In genomic region chr5:113170064-113170754, GRCm38 (mm10) we compare ENCODE assay signal across 14 mouse cellular contexts. TPM values are rescaled to one million over a fixed set of nuclear protein-coding genes. Genes with fewer than 3 reads are reported as not detected.
DNase-seq lines count a peak whose midpoint lies in the region; ATAC-seq and TF ChIP-seq lines count a peak whose summit lies in the region.
"Had no signal": no experiment of that assay in that cellular context is flagged by ENCODE, and none has a peak within 500 bp of the region (broad histone marks: within the 10 kb centered on the region; RNA-seq: fewer than 3 reads in every experiment).

No protein-coding gene starts in this region.

- H3K9ac ChIP-seq in heart, adult 2 months (ENCODE audit: low read depth, low read length) = no peak overlapping the region
- H3K9ac ChIP-seq in midbrain, postnatal 0 days (replicated peaks; ENCODE audit: low read length, poor library complexity, severe bottlenecking) = no peak overlapping the region
- H3K9ac ChIP-seq: neural tube, embryonic 15.5 days had no signal

- no peak for TF ChIP-seq EP300 in heart, adult 2 months (IDR thresholded peaks at IDR 0.05; ENCODE audit: insufficient read depth, low read depth, low read length)

- no peak for TF ChIP-seq POLR2A in heart, adult 2 months (IDR thresholded peaks at IDR 0.05; ENCODE audit: insufficient read depth, low read depth, low read length)

- peaks cover 1% of the 10 kb centered on the region; the same call in 1 of the 2 replicates for H3K4me1 ChIP-seq in heart, adult 2 months (ENCODE audit: control insufficient read depth, insufficient read depth, low read length)
- no peaks in the 10 kb centered on the region for H3K4me1 ChIP-seq in midbrain, postnatal 0 days (ENCODE audit: insufficient read depth, low read length)
- H3K4me1 ChIP-seq in midbrain, embryonic 10.5 days = peaks cover 16% of the 10 kb centered on the region

- no peaks in the 10 kb centered on the region for H3K9me3 ChIP-seq in midbrain, postnatal 0 days (ENCODE audit: low read length)
- H3K9me3 ChIP-seq in midbrain, embryonic 10.5 days (replicated peaks) = no peaks in the 10 kb centered on the region
- H3K9me3 ChIP-seq: limb, embryonic 10.5 days; neural tube, embryonic 15.5 days had no signal

- no peaks in the 10 kb centered on the region for H3K79me2 ChIP-seq in heart, adult 2 months (replicated peaks; ENCODE audit: control insufficient read depth, insufficient read depth, low read length)

- no peak overlapping the region for H3K4me3 ChIP-seq in heart, adult 2 months
- H3K4me3 ChIP-seq in midbrain, postnatal 0 days (ENCODE audit: low read depth, low read length) = no peak overlapping the region
- H3K4me3 ChIP-seq in midbrain, embryonic 10.5 days = no peak overlapping the region
- H3K4me3 ChIP-seq: limb, embryonic 10.5 days; neural tube, embryonic 15.5 days had no signal

- intact Hi-C loops in heart, adult 2 months (cut with DNase I) = no loop called here

- H3K27me3 ChIP-seq in heart, adult 2 months (ENCODE audit: control insufficient read depth, insufficient read depth, low read length) = no peaks in the 10 kb centered on the region
- no peaks in the 10 kb centered on the region for H3K27me3 ChIP-seq in midbrain, postnatal 0 days (ENCODE audit: insufficient read depth, low read length)
- no peaks in the 10 kb centered on the region for H3K27me3 ChIP-seq in midbrain, embryonic 10.5 days (ENCODE audit: low read depth, poor library complexity, severe bottlenecking)
- H3K27me3 ChIP-seq: neural tube, embryonic 15.5 days had no signal

- H3K27ac ChIP-seq in heart, adult 2 months = no peak overlapping the region
- no peak overlapping the region for H3K27ac ChIP-seq in midbrain, postnatal 0 days (ENCODE audit: low read depth, low read length)
- no peak overlapping the region for H3K27ac ChIP-seq in midbrain, embryonic 10.5 days (replicated peaks)
- H3K27ac ChIP-seq: limb, embryonic 10.5 days; neural tube, embryonic 15.5 days had no signal

- H3K36me3 ChIP-seq in heart, adult 2 months (ENCODE audit: control insufficient read depth, insufficient read depth, low read length) = no peaks in the 10 kb centered on the region
- H3K36me3 ChIP-seq in midbrain, postnatal 0 days (ENCODE audit: insufficient read depth, low read length) = no peaks in the 10 kb centered on the region
- peaks cover 4% of the 10 kb centered on the region; the same call in 1 of the 2 replicates for H3K36me3 ChIP-seq in midbrain, embryonic 10.5 days
- H3K36me3 ChIP-seq: limb, embryonic 10.5 days; neural tube, embryonic 15.5 days had no signal

- ATAC-seq in midbrain, postnatal 0 days (ENCODE audit: low FRiP score) = no peak
- ATAC-seq in activated CD4-positive, CD25-positive, alpha-beta regulatory T cell, adult 4 months = no peak

- no peak overlapping the region for H3K4me2 ChIP-seq in midbrain, postnatal 0 days (ENCODE audit: low read depth, low read length, poor library complexity, severe bottlenecking)
- H3K4me2 ChIP-seq: midbrain, embryonic 11.5 days; neural tube, embryonic 15.5 days had no signal

- DNase-seq in heart, adult 2 months = no peak
- DNase-seq in heart, adult 9 months (ENCODE audit: low spot score in 2 of 2) = no peak
- no peak for DNase-seq in midbrain, postnatal 0 days (ENCODE audit: low spot score)
- DNase-seq in midbrain, embryonic 10.5 days (ENCODE audit: low spot score) = no peak
- DNase-seq in induced T-regulatory cell, adult 2 months (ENCODE audit: low read depth) = peak; percentile 51
- peak; percentile 47 for DNase-seq in thymus, postnatal 14 days
- no peak for DNase-seq in adrenal gland, adult (ENCODE audit: inconsistent age in 2 of 2, low spot score in 1 of 2)
- DNase-seq: adrenal gland, adult 8-10 months; gastrocnemius, postnatal 36 days; heart, postnatal 14 days had no signal

- WGBS in heart, adult 2 months = 91% methylated on average over 11 of the region's 11 CpGs
- whole genome bisulfite sequencing in midbrain, postnatal 0 days = 93% methylated on average over 11 of the region's 11 CpGs
- WGBS in midbrain, embryonic 10.5 days = 83% methylated on average over 11 of the region's 11 CpGs

- TF ChIP-seq CTCF in heart, adult 2 months (IDR thresholded peaks at IDR 0.05) = peak; percentile 72
- peak; percentile 46 for TF ChIP-seq CTCF in midbrain, postnatal 0 days (IDR thresholded peaks at IDR 0.05)

RNA-seq across cellular contexts. Expression of gene 2900026A02Rik, which starts 50.8 kb away (rescaled TPM):
- 10 to 100 TPM; 19.2 to 21.4 TPM for total RNA-seq in heart, adult 2 months (2021)
- polyA plus RNA-seq in heart, adult 2 months (2012; rRNA removed) = 18.0 and 24.5 TPM in 2 replicates
- total RNA-seq in midbrain, postnatal 0 days (2014; rRNA removed) = 11.7 and 11.8 TPM in 2 replicates
- polyA plus RNA-seq in midbrain, postnatal 0 days (2015; fragmentation: Nextera tagmentation; extraction: Ambion mirVana) = 3.3 and 3.8 TPM in 2 replicates
- 2.7 and 2.9 TPM in 2 replicates for polyA plus RNA-seq in midbrain, embryonic 10.5 days (2016; fragmentation: Nextera tagmentation; extraction: Ambion mirVana)
- under 1 TPM; 0.24 to 0.60 TPM for polyA plus RNA-seq in activated CD4-positive, CD25-positive, alpha-beta regulatory T cell, adult 4 months (2017; shearing (Covaris generic))

RNA-seq across cellular contexts. Expression of gene Tmem211, which starts 56.5 kb away (rescaled TPM):
- total RNA-seq in heart, adult 2 months (2021) = not detected
- not detected in 2 replicates for polyA plus RNA-seq in heart, adult 2 months (2012; rRNA removed)
- total RNA-seq in midbrain, postnatal 0 days (2014; rRNA removed) = not detected in 2 replicates
- polyA plus RNA-seq in midbrain, postnatal 0 days (2015; fragmentation: Nextera tagmentation; extraction: Ambion mirVana) = not detected in 2 replicates
- 0.10 TPM in 1 of 2 replicates, not detected in the other for polyA plus RNA-seq in midbrain, embryonic 10.5 days (2016; fragmentation: Nextera tagmentation; extraction: Ambion mirVana)
- not detected for polyA plus RNA-seq in activated CD4-positive, CD25-positive, alpha-beta regulatory T cell, adult 4 months (2017; shearing (Covaris generic))
- total RNA-seq: adrenal gland, adult 8-10 months; gastrocnemius, postnatal 36 days; heart, postnatal 14 days had no signal
- polyA plus RNA-seq: limb, embryonic 10.5 days; neural tube, embryonic 15.5 days had no signal

Comparison
In these comparisons a context has a peak if more than half of its experiments do, and no peak if none do; other contexts are left out.
1. DNase-seq: peak in induced T-regulatory cell, adult 2 months (single experiment) and thymus, postnatal 14 days (single experiment); none in heart, adult 2 months (0 of 2), heart, adult 9 months (0 of 2), midbrain, postnatal 0 days (single experiment), midbrain, embryonic 10.5 days (single experiment) and adrenal gland, adult (0 of 2).